Mouse (Mus musculus) forebrain, postnatal 0 days (tissue): ENCODE data around the gene Epha3. TPM values are rescaled to one million over a fixed set of nuclear protein-coding genes. Genes with fewer than 3 reads are reported as not detected.

ENCODE experiments used
- ATAC-seq: fragments of 200-750 bp; cut with Nextera tagmentation; 2 replicates; pipeline ENCODE4 v1.8.0; 2017; ENCODE audit warnings: mild to moderate bottlenecking, moderate library complexity
- DNase-seq: peaks from one replicate; pipeline ENCODE4 v3.0.0-alpha.2; 2015
- H3K27ac ChIP-seq: fragments of 300-500 bp; sonication (generic); 2 replicates; pipeline ENCODE4 v1.5.1; 2014; ENCODE audit warnings: low read depth, mild to moderate bottlenecking, antibody characterized with exemption, low read length, moderate library complexity, mixed read lengths
- H3K27me3 ChIP-seq: fragments of 300-500 bp; sonication (generic); 2 replicates; pipeline ENCODE4 v1.6.1; 2014; ENCODE audit warnings: mild to moderate bottlenecking, low read length, mixed read lengths; ENCODE audit not compliant: insufficient read depth
- H3K36me3 ChIP-seq: fragments of 300-500 bp; sonication (generic); 2 replicates; pipeline ENCODE4 v1.6.1; 2014; ENCODE audit warnings: mild to moderate bottlenecking, moderate library complexity; ENCODE audit not compliant: insufficient read depth
- H3K4me1 ChIP-seq: fragments of 300-500 bp; sonication (generic); 2 replicates; pipeline ENCODE4 v1.6.1; 2014; ENCODE audit warnings: antibody characterized with exemption; ENCODE audit not compliant: insufficient read depth
- H3K4me2 ChIP-seq: fragments of 300-500 bp; sonication (generic); 2 replicates; pipeline ENCODE4 v1.6.1; 2014; ENCODE audit warnings: low read depth, mild to moderate bottlenecking, moderate library complexity
- H3K4me3 ChIP-seq: fragments of 300-500 bp; sonication (generic); 2 replicates; pipeline ENCODE4 v1.5.1; 2014; ENCODE audit warnings: low read depth, low read length, mixed read lengths
- H3K9ac ChIP-seq: fragments of 300-500 bp; sonication (generic); 2 replicates; pipeline ENCODE4 v1.6.1; 2014; ENCODE audit warnings: mild to moderate bottlenecking
- H3K9me3 ChIP-seq: fragments of 300-500 bp; sonication (generic); 2 replicates; pipeline ENCODE4 v1.6.1; 2016; ENCODE audit warnings: low read length
- CTCF ChIP-seq: sonication (generic); IDR thresholded peaks from 2 replicates; pipeline ENCODE4 v1.5.1; 2016; ENCODE audit warnings: antibody characterized with exemption, control low read depth, low read depth
- WGBS: fragments of 180-500 bp; shearing (Covaris S2); extraction: QIAGEN DNeasy Blood & Tissue Kit; methylation state at CpG from one replicate; pipeline ENCODE4 v1.1.7; 2014; 5-methylcytosine and 5-hydroxymethylcytosine counted together
- polyA plus RNA-seq: library from polyadenylated mRNA; unstranded; fragments of >200 nt; fragmentation: Nextera tagmentation; extraction: Ambion mirVana; gene quantifications from 2 replicates; pipeline ENCODE4 v1.2.1, GENCODE M21; 2015
- total RNA-seq: library from RNA; depleted of rRNA; stranded (reverse); fragments of >200 nt; gene quantifications from 2 replicates; pipeline ENCODE4 v1.2.3, GENCODE M21; 2014

Epha3 gene
- total and polyA plus RNA-seq, 2 experiments from 2014 or later = 25.4 to 47.1 TPM

GRCm38 (mm10) chr16:63569746-63570145 is 294.2 kb downstream of the Epha3 start:
- no peak for TF ChIP-seq CTCF
- Histone ChIP-seq H3K36me3 (0 out of 2 replicates have a peak, but pooled peaks cover 3% of the 10 kb centered on the region), H3K4me2 (no peak overlapping the region), H3K9me3 (no peaks in the 10 kb centered on the region), H3K4me3 (no peak overlapping the region), H3K4me1 (no peaks in the 10 kb centered on the region), H3K9ac (no peak overlapping the region), H3K27me3 (no peaks in the 10 kb centered on the region), H3K27ac (no peak overlapping the region)
- WGBS = 70% methylated on average over 4 of the region's 4 CpGs
- no peak for ATAC-seq
- DNase-seq = no peak

GRCm38 (mm10) chr16:63566106-63566836 is 297.7 kb downstream of the Epha3 start:
- TF ChIP-seq CTCF = no peak
- Histone ChIP-seq H3K27me3 (no peaks in the 10 kb centered on the region), H3K4me2 (no peak overlapping the region), H3K9me3 (no peaks in the 10 kb centered on the region), H3K27ac (no peak overlapping the region), H3K36me3 (0 out of 2 replicates have a peak, but pooled peaks cover 3% of the 10 kb centered on the region), H3K9ac (no peak overlapping the region), H3K4me3 (no peak overlapping the region), H3K4me1 (no peaks in the 10 kb centered on the region)
- WGBS = 86% methylated on average over 17 of the region's 17 CpGs
- DNase-seq (no peak), ATAC-seq (no peak)

- 43% methylated on average over 6 of the region's 6 CpGs for WGBS
- DNase-seq = no peak
- Histone ChIP-seq H3K4me1 (no peaks in the 10 kb centered on the region), H3K9ac (no peak overlapping the region), H3K27ac (no peak overlapping the region), H3K9me3 (no peaks in the 10 kb centered on the region), H3K4me3 (no peak overlapping the region), H3K27me3 (no peaks in the 10 kb centered on the region), H3K36me3 (no peaks in the 10 kb centered on the region), H3K4me2 (no peak overlapping the region)
- no peak for TF ChIP-seq CTCF
- ATAC-seq = no peak
Observed at GRCm38 (mm10) chr16:63556410-63557146, 307.4 kb downstream of the Epha3 start.

- ATAC-seq = no peak
- DNase-seq = no peak
- Histone ChIP-seq H3K27ac (no peak overlapping the region), H3K36me3 (no peaks in the 10 kb centered on the region), H3K27me3 (no peaks in the 10 kb centered on the region), H3K9me3 (no peaks in the 10 kb centered on the region), H3K4me1 (no peaks in the 10 kb centered on the region), H3K4me3 (no peak overlapping the region), H3K9ac (no peak overlapping the region), H3K4me2 (no peak overlapping the region)
- no peak for TF ChIP-seq CTCF
- WGBS = 88% methylated on average over 7 of the region's 7 CpGs
Observed at GRCm38 (mm10) chr16:63552531-63552930, 311.4 kb downstream of the Epha3 start.

GRCm38 (mm10) chr16:63539489-63539888 is 324.5 kb downstream of the Epha3 start:
- no peak overlapping the region for H3K9ac ChIP-seq
- H3K4me1 ChIP-seq = no peaks in the 10 kb centered on the region
- H3K27ac ChIP-seq = no peak overlapping the region
- no peaks in the 10 kb centered on the region for H3K27me3 ChIP-seq
- H3K9me3 ChIP-seq = no peaks in the 10 kb centered on the region
- no peak overlapping the region for H3K4me3 ChIP-seq
- no peaks in the 10 kb centered on the region for H3K36me3 ChIP-seq
- ATAC-seq (no peak), DNase-seq (no peak)
- no peak for TF ChIP-seq CTCF
- no peak overlapping the region for H3K4me2 ChIP-seq

GRCm38 (mm10) chr16:63528821-63529220 is 335.2 kb downstream of the Epha3 start:
- H3K9me3 ChIP-seq = no peaks in the 10 kb centered on the region
- no peak overlapping the region for H3K4me2 ChIP-seq
- H3K36me3 ChIP-seq = no peaks in the 10 kb centered on the region
- WGBS = 40% methylated on average over 2 of the region's 2 CpGs
- H3K27me3 ChIP-seq = no peaks in the 10 kb centered on the region
- no peak for TF ChIP-seq CTCF
- ATAC-seq (no peak), DNase-seq (no peak)
- no peak overlapping the region for H3K27ac ChIP-seq
- no peak overlapping the region for H3K9ac ChIP-seq
- no peaks in the 10 kb centered on the region for H3K4me1 ChIP-seq
- no peak overlapping the region for H3K4me3 ChIP-seq

- Histone ChIP-seq H3K4me2 (no peak overlapping the region), H3K4me3 (no peak overlapping the region), H3K9ac (no peak overlapping the region), H3K36me3 (no peaks in the 10 kb centered on the region), H3K4me1 (no peaks in the 10 kb centered on the region), H3K9me3 (no peaks in the 10 kb centered on the region), H3K27ac (no peak overlapping the region), H3K27me3 (no peaks in the 10 kb centered on the region)
- ATAC-seq (no peak), DNase-seq (no peak)
- 95% methylated on average over 1 of the region's 1 CpGs for WGBS
- no peak for TF ChIP-seq CTCF
Observed at GRCm38 (mm10) chr16:63517636-63518035, 346.3 kb downstream of the Epha3 start.
